Mouse (Mus musculus) CH12.LX (cell line): ENCODE measurements at regions not wholly inside any gene's neighbourhood (a gene's known extent, or its start where the extent isn't known, plus 50 kb on each side); places are given as distances from the start of the nearest gene placed in this dataset.

ENCODE experiments used
- DNase-seq: peaks from one replicate; pipeline ENCODE4 v3.0.0-alpha.2; 2013; ENCODE audit errors: extremely low read depth
- H3K27ac ChIP-seq: 2 replicates; pipeline ENCODE4 v1.5.1; 2012; ENCODE audit warnings: low read depth, mild to moderate bottlenecking, control low read depth, moderate library complexity; ENCODE audit not compliant: insufficient read depth
- H3K27me3 ChIP-seq: replicated peaks from 2 replicates; pipeline ENCODE3; 2012; ENCODE audit warnings: inconsistent platforms
- H3K36me3 ChIP-seq, 2 experiments: replicated peaks in 1 of 2; 2 replicates each; pipeline versions ENCODE3 to v1.6.1; 2012; ENCODE audit warnings: inconsistent platforms in 1 of 2, low read length in 1 of 2, mild to moderate bottlenecking in 1 of 2, mixed read lengths in 1 of 2, moderate library complexity in 1 of 2; ENCODE audit not compliant: control insufficient read depth in 1 of 2, insufficient read depth in 1 of 2
- H3K4me1 ChIP-seq, 2 experiments: 2 replicates each; pipeline ENCODE4 v1.6.1; 2012; ENCODE audit warnings: inconsistent platforms in 1 of 2, moderate library complexity in 1 of 2; ENCODE audit not compliant: insufficient read depth in 2 of 2, control insufficient read depth in 1 of 2
- H3K4me2 ChIP-seq: 2 replicates; pipeline ENCODE4 v1.6.1; 2012; ENCODE audit warnings: low read depth, mild to moderate bottlenecking, control low read depth; ENCODE audit not compliant: poor library complexity, insufficient read depth, severe bottlenecking
- H3K4me3 ChIP-seq, 3 experiments: fragments of 150-350 bp in 1 of 3; sonication (generic) in 1 of 3; replicated peaks in 1 of 3; 2 replicates each; pipeline versions ENCODE3 to v1.5.1; 2011 to 2012; ENCODE audit warnings: low read depth in 2 of 3, low read length in 2 of 3, mild to moderate bottlenecking in 2 of 3, moderate library complexity in 2 of 3, control low read depth in 1 of 3, improper control_type of control experiment in 1 of 3, inconsistent platforms in 1 of 3, mixed read lengths in 1 of 3; ENCODE audit not compliant: poor library complexity in 1 of 3
- H3K79me2 ChIP-seq: replicated peaks from 2 replicates; pipeline ENCODE4 v1.6.1; 2012; ENCODE audit warnings: mild to moderate bottlenecking, moderate library complexity; ENCODE audit not compliant: control insufficient read depth, poor library complexity, insufficient read depth, severe bottlenecking; ENCODE audit errors: extremely low read depth
- H3K9ac ChIP-seq: 2 replicates; pipeline ENCODE4 v1.6.1; 2012; ENCODE audit warnings: low read depth, mild to moderate bottlenecking, control low read depth, moderate library complexity; ENCODE audit not compliant: insufficient read depth
- H3K9me3 ChIP-seq: replicated peaks from 2 replicates; pipeline ENCODE3; 2012; ENCODE audit warnings: low read length, inconsistent platforms, mixed read lengths
- BHLHE40 ChIP-seq: IDR thresholded peaks from 2 replicates; pipeline ENCODE4 v1.6.1; 2011; ENCODE audit warnings: mild to moderate bottlenecking, low read depth, low read length, improper control_type of control experiment
- CHD2 ChIP-seq: IDR thresholded peaks from 2 replicates; pipeline ENCODE4 v1.6.1; 2011; ENCODE audit warnings: low read length, improper control_type of control experiment
- E2F4 ChIP-seq: IDR thresholded peaks from 2 replicates; pipeline ENCODE4 v1.6.1; 2011; ENCODE audit warnings: low read depth, low read length, improper control_type of control experiment; ENCODE audit not compliant: insufficient replicate concordance
- EP300 ChIP-seq: IDR thresholded peaks from 2 replicates; pipeline ENCODE4 v1.6.1; 2011; ENCODE audit warnings: low read length, improper control_type of control experiment
- IRF4 ChIP-seq: IDR thresholded peaks from 2 replicates; pipeline ENCODE4 v1.6.1; 2014; ENCODE audit warnings: low read depth, mild to moderate bottlenecking, inconsistent platforms, low read length, improper control_type of control experiment
- MAFK ChIP-seq: IDR thresholded peaks from 2 replicates; pipeline ENCODE4 v1.6.1; 2011; ENCODE audit warnings: low read length, improper control_type of control experiment; ENCODE audit not compliant: insufficient replicate concordance
- MXI1 ChIP-seq: IDR thresholded peaks from 2 replicates; pipeline ENCODE4 v1.6.1; 2011; ENCODE audit warnings: mild to moderate bottlenecking, low read depth, low read length, improper control_type of control experiment
- NELFE ChIP-seq: IDR thresholded peaks from 2 replicates; pipeline ENCODE4 v1.6.1; 2011; ENCODE audit warnings: low read depth, low read length, improper control_type of control experiment
- POLR2AphosphoS2 ChIP-seq: IDR thresholded peaks from 2 replicates; pipeline ENCODE4 v1.6.1; 2011; ENCODE audit warnings: low read depth, low read length, improper control_type of control experiment
- RCOR1 ChIP-seq: conservative IDR thresholded peaks from 2 replicates; pipeline ENCODE4 v1.6.1; 2012; ENCODE audit warnings: low read depth, mild to moderate bottlenecking, inconsistent platforms, low read length, improper control_type of control experiment
- USF1 ChIP-seq: IDR thresholded peaks from 2 replicates; pipeline ENCODE4 v1.6.1; 2014; ENCODE audit warnings: low read depth, mild to moderate bottlenecking, inconsistent platforms, low read length, improper control_type of control experiment
- dilution Hi-C: fragments of 300-500 bp; cut with MboI; formaldehyde crosslinking; loops from 2 replicates; pipeline ENCODE4 v1.14.3; 2020; ENCODE audit warnings: low sequenced_read_pairs; ENCODE audit not compliant: extremely low pct_unique_long_range_greater_than_20kb, extremely low pct_ligation_motif_present
- in situ Hi-C: fragments of 300-500 bp; cut with MboI; formaldehyde crosslinking; loops from 3 replicates; pipeline ENCODE4 v1.14.3; 2019; ENCODE audit warnings: low sequenced_read_pairs, low pct_ligation_motif_present, low pct_unique_long_range_greater_than_20kb, mixed read lengths

- H3K9me3 ChIP-seq: peaks cover 61% of the 10 kb centered on the region
- no peak overlapping the region for H3K4me3 ChIP-seq
- no peaks in the 10 kb centered on the region for H3K36me3 ChIP-seq
- dilution Hi-C loops (no loop called here), in situ Hi-C loops (no loop called here)
- DNase-seq: no peak
- no peak overlapping the region for H3K27ac ChIP-seq
- H3K4me1 ChIP-seq: no peaks in the 10 kb centered on the region
- TF ChIP-seq E2F4 (no peak), NELFE (no peak), IRF4 (no peak), RCOR1 (no peak), EP300 (no peak)
- no peaks in the 10 kb centered on the region for H3K79me2 ChIP-seq
- no peak overlapping the region for H3K4me2 ChIP-seq
- H3K27me3 ChIP-seq: no peaks in the 10 kb centered on the region
- H3K9ac ChIP-seq: no peak overlapping the region
Measured at GRCm38 (mm10) chr9:112308950-112309349, 73.2 kb upstream of the Arpp21 start.

- no peaks in the 10 kb centered on the region for H3K79me2 ChIP-seq
- no peaks in the 10 kb centered on the region for H3K36me3 ChIP-seq
- H3K9ac ChIP-seq: no peak overlapping the region
- DNase-seq: no peak
- no peak overlapping the region for H3K27ac ChIP-seq
- in situ Hi-C loops: no loop called here
- no peak for TF ChIP-seq MXI1
- TF ChIP-seq BHLHE40: no peak
- TF ChIP-seq POLR2AphosphoS2: no peak
- TF ChIP-seq CHD2: no peak
- no peak for TF ChIP-seq MAFK
- dilution Hi-C loops: no loop called here
- H3K4me1 ChIP-seq: no peaks in the 10 kb centered on the region
- H3K4me3 ChIP-seq: no peak overlapping the region
- no peaks in the 10 kb centered on the region for H3K27me3 ChIP-seq
- H3K4me2 ChIP-seq: no peak overlapping the region
- H3K9me3 ChIP-seq: peaks cover 61% of the 10 kb centered on the region
Measured at GRCm38 (mm10) chr9:112307837-112308236, 72.1 kb upstream of the Arpp21 start.

DNA sequence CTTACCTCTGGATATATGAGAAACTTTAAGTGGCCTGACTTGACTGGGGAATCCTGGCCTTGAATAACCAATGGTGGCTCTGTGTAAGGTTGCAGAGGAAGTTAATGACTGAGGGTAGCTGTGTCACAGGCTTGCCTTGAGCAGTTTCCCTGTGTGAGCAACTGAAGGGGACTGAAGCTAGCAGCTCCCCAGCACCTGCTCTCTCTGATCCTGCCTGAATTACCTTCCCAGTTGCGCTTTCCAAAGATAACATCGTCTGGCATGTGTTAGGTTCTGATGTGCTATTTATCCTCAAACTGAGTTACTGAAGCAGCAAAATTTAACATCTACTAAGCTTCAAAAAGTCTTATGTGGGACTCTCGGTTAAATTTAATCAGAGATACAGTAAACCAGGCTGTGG, 56.1 kb upstream of the Arpp21 start:
- Histone ChIP-seq H3K9ac (no peak overlapping the region), H3K27ac (no peak overlapping the region), H3K4me3 (no peak overlapping the region), H3K4me1 (no peaks in the 10 kb centered on the region), H3K36me3 (no peaks in the 10 kb centered on the region), H3K9me3 (peaks cover 58% of the 10 kb centered on the region), H3K79me2 (no peaks in the 10 kb centered on the region), H3K27me3 (no peaks in the 10 kb centered on the region), H3K4me2 (no peak overlapping the region)
- DNase-seq: no peak
- dilution Hi-C loops (no loop called here), in situ Hi-C loops (no loop called here)
- TF ChIP-seq USF1: no peak
